Mouse (Mus musculus) liver, embryonic 14.5 days (tissue): ENCODE measurements around the gene Sphk2. TPM values are rescaled to one million over a fixed set of nuclear protein-coding genes. Genes with fewer than 3 reads are reported as not detected.

ENCODE experiments used
- ATAC-seq: fragments of 200-750 bp; cut with Nextera tagmentation; 2 replicates; pipeline ENCODE4 v1.8.0; 2017; ENCODE audit warnings: moderate number of reproducible peaks, mild to moderate bottlenecking, moderate library complexity; ENCODE audit not compliant: insufficient read depth
- DNase-seq, 3 experiments: peaks; one replicate each; pipeline ENCODE4 v3.0.0-alpha.2; 2012 to 2013; ENCODE audit warnings: low read depth in 3 of 3, low spot score in 3 of 3
- H3K27ac ChIP-seq: fragments of 300-500 bp; sonication (generic); 2 replicates; pipeline ENCODE4 v1.5.1; 2014; ENCODE audit warnings: moderate library complexity, mild to moderate bottlenecking, control low read depth, inconsistent platforms
- H3K27me3 ChIP-seq: fragments of 300-500 bp; sonication (generic); 2 replicates; pipeline ENCODE4 v1.6.1; 2014; ENCODE audit warnings: mild to moderate bottlenecking, low read length, moderate library complexity; ENCODE audit not compliant: control insufficient read depth, insufficient read depth
- H3K36me3 ChIP-seq: fragments of 300-500 bp; sonication (generic); replicated peaks from 2 replicates; pipeline ENCODE4 v1.6.1; 2014; ENCODE audit warnings: low read depth; ENCODE audit not compliant: control insufficient read depth, insufficient read depth
- H3K4me1 ChIP-seq, 2 experiments: fragments of 200-500 bp in 1 of 2; fragments of 300-500 bp in 1 of 2; sonication (generic) in 1 of 2; replicated peaks; 2 replicates each; pipeline ENCODE4 v1.6.1; 2012 to 2014; ENCODE audit warnings: antibody characterized with exemption in 1 of 2, inconsistent platforms in 1 of 2, low read length in 1 of 2; ENCODE audit not compliant: control insufficient read depth in 2 of 2, insufficient read depth in 2 of 2
- H3K4me2 ChIP-seq: fragments of 300-500 bp; sonication (generic); 2 replicates; pipeline ENCODE4 v1.6.1; 2014; ENCODE audit warnings: low read depth, mild to moderate bottlenecking, control low read depth, moderate library complexity
- H3K4me3 ChIP-seq, 2 experiments: fragments of 200-500 bp in 1 of 2; fragments of 300-500 bp in 1 of 2; sonication (generic) in 1 of 2; 2 replicates each; pipeline ENCODE4 v1.5.1; 2012 to 2014; ENCODE audit warnings: low read depth in 2 of 2, low read length in 2 of 2, mild to moderate bottlenecking in 2 of 2, control low read depth in 1 of 2, inconsistent platforms in 1 of 2, moderate library complexity in 1 of 2; ENCODE audit not compliant: insufficient read depth in 1 of 2
- H3K9ac ChIP-seq: fragments of 300-500 bp; sonication (generic); replicated peaks from 2 replicates; pipeline ENCODE4 v1.6.1; 2014; ENCODE audit warnings: mild to moderate bottlenecking, control low read depth, moderate library complexity
- H3K9me3 ChIP-seq: fragments of 300-500 bp; sonication (generic); 2 replicates; pipeline ENCODE4 v1.6.1; 2016; ENCODE audit warnings: low read length, mixed read lengths; ENCODE audit not compliant: control insufficient read depth
- CTCF ChIP-seq: IDR thresholded peaks from 2 replicates; pipeline ENCODE4 v1.5.1; 2016; ENCODE audit warnings: antibody characterized with exemption, low read depth, control low read depth
- EP300 ChIP-seq: IDR thresholded peaks from 2 replicates; pipeline ENCODE4 v1.6.1; 2016; ENCODE audit warnings: antibody characterized with exemption, low read depth
- WGBS: fragments of 180-500 bp; shearing (Covaris S2); extraction: QIAGEN DNeasy Blood & Tissue Kit; methylation state at CpG from one replicate; pipeline ENCODE4 v1.1.7; 2014; ENCODE audit not compliant: insufficient replicate concordance; 5-methylcytosine and 5-hydroxymethylcytosine counted together
- polyA plus RNA-seq, 2 experiments: library from polyadenylated mRNA; depleted of rRNA in 1 of 2; stranded (reverse) in 1 of 2; unstranded in 1 of 2; fragments of >200 nt; fragmentation: Nextera tagmentation in 1 of 2; extraction: Ambion mirVana in 1 of 2; gene quantifications; 2 replicates each; pipeline versions ENCODE4 v1.2.1 to v1.2.3; 2012 to 2014

Sphk2 gene
- polyA plus RNA-seq, 2 experiments: 5.8 to 7.6 TPM

DNA sequence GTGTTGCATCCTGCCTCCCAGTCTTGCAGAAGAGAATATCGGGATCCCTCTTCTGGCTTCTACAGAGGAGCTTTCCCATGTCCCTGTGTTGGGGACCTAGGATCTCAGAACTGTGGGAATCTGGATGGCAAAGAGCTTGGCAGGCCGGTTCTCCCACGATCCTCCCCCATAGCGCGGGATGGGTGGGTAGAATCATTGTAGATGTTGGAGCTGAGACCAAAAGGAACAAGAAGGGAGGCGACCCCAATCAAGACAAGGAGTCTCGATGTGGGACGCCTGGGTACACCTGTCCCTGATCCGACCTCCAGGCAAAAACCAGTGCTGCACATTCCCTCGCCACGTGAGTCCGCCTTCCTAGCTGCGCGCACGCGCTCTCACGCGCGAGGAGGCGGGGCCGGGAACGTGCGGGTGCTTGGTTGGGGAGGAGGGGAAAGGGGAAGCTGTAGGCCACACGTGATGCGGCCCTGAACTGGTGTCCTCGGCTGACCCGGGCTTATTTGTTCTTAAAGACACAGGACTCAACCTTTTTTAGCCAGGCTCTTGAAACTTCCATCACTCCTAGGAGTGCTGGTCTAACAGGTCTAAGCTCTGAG lies 10.3 kb downstream of the Sphk2 start:
- H3K4me1 ChIP-seq: peaks cover 29 to 32% of the 10 kb centered on the region in 2 experiments
- H3K4me3 ChIP-seq: peak overlapping the region; percentile 34 to 63
- TF ChIP-seq EP300 (no peak), CTCF (no peak)
- peaks cover 7% of the 10 kb centered on the region for H3K36me3 ChIP-seq
- ATAC-seq (0 out of 2 replicates have a peak, but pooled peaks have one; percentile 7), DNase-seq (peak; percentile 72 to 76 (median 74))
- no peaks in the 10 kb centered on the region for H3K27me3 ChIP-seq
- H3K9me3 ChIP-seq: no peaks in the 10 kb centered on the region
- peak overlapping the region; percentile 78 for H3K4me2 ChIP-seq
- no peak overlapping the region; the same call in 1 of the 2 replicates for H3K9ac ChIP-seq
- under 1% methylated on average over 27 of the region's 27 CpGs for WGBS
- no peak overlapping the region; the same call in 1 of the 2 replicates for H3K27ac ChIP-seq

DNA sequence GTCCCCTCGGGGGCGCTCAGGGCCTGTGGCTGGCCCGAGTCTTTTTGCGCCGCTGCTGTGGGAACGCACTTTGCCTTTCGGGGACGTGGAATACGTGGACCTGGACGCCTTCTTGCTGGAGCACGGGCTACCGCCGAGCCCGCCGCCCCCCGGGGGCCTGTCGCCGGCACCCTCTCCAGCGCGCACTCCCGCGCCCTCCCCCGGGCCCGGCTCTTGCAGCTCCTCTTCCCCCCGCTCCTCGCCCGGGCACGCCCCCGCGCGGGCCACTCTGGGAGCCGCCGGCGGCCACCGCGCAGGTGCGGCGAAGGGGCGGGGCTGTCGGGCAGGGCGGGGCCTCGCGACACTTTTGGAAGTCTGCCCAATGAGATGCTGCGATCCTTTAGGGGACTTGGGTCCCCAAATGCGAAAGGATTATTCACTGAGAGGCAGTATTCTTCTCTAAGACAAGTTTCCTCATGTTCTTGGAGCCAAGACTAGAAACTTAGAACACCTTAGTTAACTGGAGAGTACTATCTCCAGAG lies 11.0 kb downstream of the Sphk2 start:
- peak overlapping the region; percentile 56 for H3K9ac ChIP-seq
- peak overlapping the region; percentile 52 to 63 for H3K4me3 ChIP-seq
- H3K36me3 ChIP-seq: peaks cover 7% of the 10 kb centered on the region
- peak overlapping the region; percentile 78 for H3K4me2 ChIP-seq
- H3K4me1 ChIP-seq: peaks cover 29 to 32% of the 10 kb centered on the region in 2 experiments
- DNase-seq: peak; percentile 61 to 71 (median 64)
- no peaks in the 10 kb centered on the region; the same call in 1 of the 2 replicates for H3K27me3 ChIP-seq
- TF ChIP-seq CTCF (no peak), EP300 (no peak)
- H3K9me3 ChIP-seq: no peaks in the 10 kb centered on the region
- peak; percentile 21; the same call in 1 of the 2 replicates for ATAC-seq
- 1% methylated on average over 44 of the region's 45 CpGs for WGBS
- no peak overlapping the region; the same call in 1 of the 2 replicates for H3K27ac ChIP-seq

DNA sequence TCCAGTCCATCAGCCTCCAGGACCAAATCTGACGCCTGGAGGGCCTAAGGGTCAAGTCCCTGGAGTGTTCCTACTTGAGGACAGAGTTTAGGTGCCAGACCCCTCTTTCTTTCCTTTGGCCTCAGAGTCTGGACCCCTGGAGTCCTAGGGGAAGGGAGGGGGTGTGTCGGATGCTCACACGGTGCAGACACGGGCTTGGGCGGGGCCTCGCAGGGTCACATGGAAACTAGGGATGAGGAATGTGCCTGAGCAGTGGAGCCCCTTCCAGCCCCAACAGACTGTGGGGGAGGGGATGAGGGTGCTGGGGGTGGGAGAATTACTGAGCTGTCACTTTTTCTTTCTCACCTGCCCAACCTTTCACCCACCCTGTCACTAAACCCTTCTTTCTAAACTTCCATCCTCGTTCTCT lies 11.9 kb downstream of the Sphk2 start:
- ATAC-seq (no peak), DNase-seq (no peak)
- Histone ChIP-seq H3K9me3 (no peaks in the 10 kb centered on the region), H3K9ac (no peak overlapping the region; the same call in 1 of the 2 replicates), H3K27ac (no peak overlapping the region), H3K4me3 (peak overlapping the region; percentile 46 to 63; a peak in 3 of 4 replicates), H3K4me2 (peak overlapping the region; percentile 78), H3K4me1 (peaks cover 29 to 32% of the 10 kb centered on the region in 2 experiments), H3K36me3 (peaks cover 4% of the 10 kb centered on the region), H3K27me3 (peaks cover 6% of the 10 kb centered on the region)
- TF ChIP-seq CTCF (no peak), EP300 (no peak)
- WGBS: 0% methylated on average over 7 of the region's 7 CpGs

DNA sequence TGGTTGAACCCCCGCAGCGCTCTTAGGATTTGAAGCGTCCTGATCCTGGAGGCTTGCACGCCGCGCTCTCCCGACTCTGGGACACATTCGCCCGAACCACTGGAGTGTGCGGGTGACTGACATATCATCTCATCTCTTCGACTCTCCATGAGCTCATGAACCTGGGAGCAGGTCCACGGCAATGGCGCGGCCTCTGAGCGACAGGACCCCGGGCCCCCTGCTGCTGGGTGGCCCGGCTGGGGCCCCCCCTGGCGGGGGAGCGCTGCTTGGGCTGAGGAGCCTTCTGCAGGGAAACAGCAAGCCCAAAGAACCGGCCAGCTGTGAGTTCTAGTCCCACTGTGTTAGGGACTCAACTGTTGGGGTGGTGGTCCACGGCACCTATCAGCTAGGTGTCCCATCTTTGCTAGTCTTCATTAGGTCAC lies 12.3 kb downstream of the Sphk2 start:
- H3K27ac ChIP-seq: no peak overlapping the region
- TF ChIP-seq CTCF (no peak), EP300 (no peak)
- peak overlapping the region; percentile 78 for H3K4me2 ChIP-seq
- H3K9me3 ChIP-seq: no peaks in the 10 kb centered on the region
- H3K36me3 ChIP-seq: peaks cover under 1% of the 10 kb centered on the region; the same call in 1 of the 2 replicates
- ATAC-seq: no peak
- peaks cover 29 to 32% of the 10 kb centered on the region in 2 experiments for H3K4me1 ChIP-seq
- peak overlapping the region; percentile 43 to 46 for H3K4me3 ChIP-seq
- WGBS: under 1% methylated on average over 21 of the region's 21 CpGs
- H3K9ac ChIP-seq: no peak overlapping the region
- peaks cover 10% of the 10 kb centered on the region for H3K27me3 ChIP-seq
- DNase-seq: no peak
